Mouse (Mus musculus): ENCODE results near the gene Spta1.

Gene Spta1

GRCm38 (mm10) chr1:174267816-174268215 is 95.2 kb downstream of the Spta1 start:
- DNase-seq: no peak

- no peak for DNase-seq
These were observed 96.6 kb downstream of the Spta1 start for GRCm38 (mm10) chr1:174269162-174269561.

- DNase-seq: no peak
These were observed 98.1 kb downstream of the Spta1 start for GRCm38 (mm10) chr1:174270643-174271042.
